Mouse (Mus musculus) limb, embryonic 13.5 days (tissue): ENCODE measurements around the gene Ror1. TPM values are rescaled to one million over a fixed set of nuclear protein-coding genes. Genes with fewer than 3 reads are reported as not detected.
A peak's percentile ranks its signal among the peaks of the same experiment; 100 is the strongest.

Experiments
- ATAC-seq: fragments of 200-750 bp; cut with Nextera tagmentation; 2 replicates; pipeline ENCODE4 v1.8.0; 2017; ENCODE audit warnings: low read depth, moderate number of reproducible peaks, moderate TSS enrichment; ENCODE audit not compliant: low FRiP score
- H3K27ac ChIP-seq: fragments of 300-500 bp; sonication (generic); 2 replicates; pipeline ENCODE4 v1.5.1; 2015; ENCODE audit warnings: inconsistent platforms, mild to moderate bottlenecking, moderate library complexity
- H3K27me3 ChIP-seq: fragments of 300-500 bp; sonication (generic); 2 replicates; pipeline ENCODE4 v1.6.1; 2015; ENCODE audit warnings: mild to moderate bottlenecking, inconsistent platforms
- H3K36me3 ChIP-seq: fragments of 300-500 bp; sonication (generic); 2 replicates; pipeline ENCODE4 v1.6.1; 2015; ENCODE audit warnings: inconsistent platforms, mild to moderate bottlenecking, moderate library complexity
- H3K4me1 ChIP-seq: fragments of 300-500 bp; sonication (generic); 2 replicates; pipeline ENCODE4 v1.6.1; 2015; ENCODE audit warnings: inconsistent platforms
- H3K4me2 ChIP-seq: fragments of 300-500 bp; sonication (generic); replicated peaks from 2 replicates; pipeline ENCODE4 v1.6.1; 2015; ENCODE audit warnings: inconsistent platforms, mild to moderate bottlenecking, moderate library complexity
- H3K4me3 ChIP-seq: fragments of 300-500 bp; sonication (generic); 2 replicates; pipeline ENCODE4 v1.5.1; 2015; ENCODE audit warnings: moderate library complexity, mild to moderate bottlenecking, inconsistent platforms
- H3K9ac ChIP-seq: fragments of 300-500 bp; sonication (generic); 2 replicates; pipeline ENCODE4 v1.6.1; 2015; ENCODE audit warnings: mild to moderate bottlenecking, inconsistent platforms
- H3K9me3 ChIP-seq: fragments of 300-500 bp; sonication (generic); 2 replicates; pipeline ENCODE4 v1.6.1; 2016; ENCODE audit warnings: inconsistent platforms
- WGBS: fragments of 180-500 bp; shearing (Covaris S2); methylation state at CpG from one replicate; pipeline ENCODE4 v1.1.7; 2015; 5-methylcytosine and 5-hydroxymethylcytosine counted together
- polyA plus RNA-seq: library from polyadenylated mRNA; unstranded; fragments of >200 nt; fragmentation: Nextera tagmentation; extraction: Ambion mirVana; gene quantifications from 2 replicates; pipeline ENCODE4 v1.2.1, GENCODE M21; 2015

Gene Ror1
- polyA plus RNA-seq, 1 experiment from 2014 or later: 11.8 TPM

DNA sequence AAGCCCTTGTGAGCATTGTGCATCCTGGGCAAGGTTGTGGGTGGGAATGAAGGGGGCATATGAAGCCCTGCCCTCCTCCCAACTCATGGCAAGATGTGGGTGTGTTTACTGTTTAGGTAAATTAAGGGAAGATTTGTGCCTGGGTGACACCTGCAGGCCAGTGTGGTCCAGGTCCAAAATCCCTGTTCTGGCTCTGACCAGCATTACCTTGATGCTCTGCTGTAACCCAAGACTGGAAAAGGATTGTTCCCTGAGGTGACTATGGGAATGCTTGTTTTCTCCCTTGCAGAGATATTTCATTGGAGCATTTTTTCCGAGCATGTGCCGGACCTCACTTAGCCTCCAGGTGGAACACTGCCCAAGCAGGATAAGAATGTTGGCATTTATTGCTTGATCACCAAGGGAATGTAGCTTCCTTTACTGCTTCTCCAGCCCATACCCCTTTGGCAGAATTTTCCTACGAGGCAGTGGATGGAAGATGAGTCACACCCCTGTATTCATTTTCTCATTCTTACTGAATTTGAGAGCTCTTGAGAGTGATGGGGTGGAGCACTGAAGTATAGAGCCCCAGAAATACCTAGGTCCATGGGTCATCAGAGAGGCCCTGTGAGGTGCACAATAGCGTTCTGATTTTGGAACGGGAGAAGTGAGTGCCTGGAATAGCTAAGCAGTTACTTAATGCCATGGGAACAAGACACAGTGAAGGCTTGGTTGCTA is 290.8 kb downstream of the Ror1 start:
- H3K4me1 ChIP-seq: no peaks in the 10 kb centered on the region
- no peak overlapping the region for H3K27ac ChIP-seq
- no peak overlapping the region for H3K9ac ChIP-seq
- no peaks in the 10 kb centered on the region for H3K9me3 ChIP-seq
- H3K36me3 ChIP-seq: no peaks in the 10 kb centered on the region
- no peak for ATAC-seq
- WGBS: 69% methylated on average over 5 of the region's 5 CpGs
- H3K4me3 ChIP-seq: no peak overlapping the region
- H3K4me2 ChIP-seq: no peak overlapping the region
- H3K27me3 ChIP-seq: peaks cover 3% of the 10 kb centered on the region; the same call in 1 of the 2 replicates

DNA sequence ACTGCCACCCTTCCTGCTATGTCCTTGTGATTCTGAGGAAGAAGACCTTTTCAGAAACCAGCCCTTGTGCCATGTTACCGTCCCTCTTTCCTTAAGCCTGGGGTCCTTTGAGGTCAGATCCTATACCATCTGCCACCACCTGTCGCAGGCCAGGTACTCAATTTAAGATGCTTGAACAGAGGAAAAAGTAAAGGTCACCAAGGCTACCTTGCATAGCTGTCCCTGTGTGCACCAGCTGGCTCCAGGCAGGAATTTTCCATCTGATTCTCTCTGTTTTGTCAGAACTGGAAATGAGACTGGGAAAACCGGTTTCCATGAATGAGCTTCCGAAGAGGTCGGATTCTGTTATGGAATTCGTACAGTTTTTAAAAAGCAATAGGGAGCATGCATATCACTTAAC is 294.8 kb downstream of the Ror1 start:
- Histone ChIP-seq H3K4me2 (no peak overlapping the region), H3K4me1 (peaks cover 12% of the 10 kb centered on the region; the same call in 1 of the 2 replicates), H3K4me3 (no peak overlapping the region), H3K9me3 (no peaks in the 10 kb centered on the region), H3K27ac (no peak overlapping the region), H3K9ac (no peak overlapping the region), H3K27me3 (peaks cover 1% of the 10 kb centered on the region; the same call in 1 of the 2 replicates), H3K36me3 (no peaks in the 10 kb centered on the region)
- ATAC-seq: no peak
- WGBS: 84% methylated on average over 6 of the region's 6 CpGs

DNA sequence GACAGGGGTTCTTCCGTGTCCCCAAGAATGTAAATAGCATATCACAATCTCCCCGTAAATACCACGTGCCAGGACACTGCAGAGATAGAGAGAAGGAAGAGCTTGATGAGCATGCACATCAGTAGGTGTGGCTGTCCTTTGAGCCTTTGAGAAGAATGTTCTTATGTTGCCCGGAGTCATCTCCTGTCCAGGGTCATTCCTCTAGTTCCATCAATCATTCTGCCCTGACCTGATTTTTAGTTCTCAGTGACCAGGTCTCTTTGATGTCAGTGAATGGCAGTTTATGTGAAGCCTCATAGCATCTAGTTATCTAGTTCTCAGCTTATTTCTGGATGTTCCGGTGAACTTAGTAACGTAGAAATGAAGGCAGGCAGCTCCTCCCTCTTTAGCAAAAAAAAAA is 295.4 kb downstream of the Ror1 start:
- ATAC-seq: no peak
- H3K9me3 ChIP-seq: no peaks in the 10 kb centered on the region

DNA sequence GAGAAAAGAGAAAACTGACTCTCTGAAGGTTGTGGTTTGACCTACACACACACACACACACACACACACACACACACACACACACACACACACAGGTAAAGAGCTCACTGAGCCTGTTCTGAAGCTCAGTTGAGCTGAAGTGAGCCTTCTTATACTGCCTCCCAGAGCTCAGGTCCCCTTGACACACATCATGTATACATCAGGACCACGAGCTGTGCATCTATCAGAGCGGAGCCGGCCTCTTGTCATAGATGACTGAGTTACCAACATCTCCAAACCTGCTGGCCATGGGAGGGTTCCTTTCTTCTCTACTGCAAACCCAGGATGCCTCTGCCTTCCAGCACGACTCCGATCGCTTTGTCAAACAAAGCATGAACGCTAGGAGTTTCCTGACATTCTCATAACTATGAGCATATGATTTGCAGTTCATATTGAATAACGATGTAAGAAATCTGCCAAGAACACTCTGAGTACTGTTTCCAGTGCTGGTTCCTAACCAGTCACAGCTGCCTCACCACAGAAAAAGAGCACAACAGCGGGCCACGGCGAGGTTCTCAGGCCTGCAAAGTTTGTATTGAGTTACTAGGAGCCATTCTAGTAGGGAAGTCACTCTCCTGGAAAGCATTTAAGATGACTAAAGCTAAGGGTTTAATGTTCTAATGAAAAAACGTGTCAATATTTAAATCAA is 297.9 kb downstream of the Ror1 start:
- H3K9ac ChIP-seq: no peak overlapping the region
- H3K9me3 ChIP-seq: no peaks in the 10 kb centered on the region
- H3K4me2 ChIP-seq: peak overlapping the region; percentile 16; the same call in 1 of the 2 replicates
- peak overlapping the region; percentile 67; the same call in 1 of the 2 replicates for H3K27ac ChIP-seq
- no peak overlapping the region for H3K4me3 ChIP-seq
- WGBS: 58% methylated on average over 12 of the region's 12 CpGs
- H3K27me3 ChIP-seq: peaks cover 3% of the 10 kb centered on the region; the same call in 1 of the 2 replicates
- ATAC-seq: peak; percentile 59; the same call in 1 of the 2 replicates
- peaks cover 12% of the 10 kb centered on the region; the same call in 1 of the 2 replicates for H3K4me1 ChIP-seq
- H3K36me3 ChIP-seq: no peaks in the 10 kb centered on the region

More for the DNA sequence above, 295.4 kb downstream of the Ror1 start:
- no peak overlapping the region for H3K4me3 ChIP-seq
- H3K4me1 ChIP-seq: peaks cover 12% of the 10 kb centered on the region; the same call in 1 of the 2 replicates
- H3K27ac ChIP-seq: no peak overlapping the region
- H3K9ac ChIP-seq: no peak overlapping the region
- peaks cover 3% of the 10 kb centered on the region; the same call in 1 of the 2 replicates for H3K27me3 ChIP-seq
- no peaks in the 10 kb centered on the region for H3K36me3 ChIP-seq
- no peak overlapping the region for H3K4me2 ChIP-seq
- WGBS: 71% methylated on average over 6 of the region's 6 CpGs

DNA sequence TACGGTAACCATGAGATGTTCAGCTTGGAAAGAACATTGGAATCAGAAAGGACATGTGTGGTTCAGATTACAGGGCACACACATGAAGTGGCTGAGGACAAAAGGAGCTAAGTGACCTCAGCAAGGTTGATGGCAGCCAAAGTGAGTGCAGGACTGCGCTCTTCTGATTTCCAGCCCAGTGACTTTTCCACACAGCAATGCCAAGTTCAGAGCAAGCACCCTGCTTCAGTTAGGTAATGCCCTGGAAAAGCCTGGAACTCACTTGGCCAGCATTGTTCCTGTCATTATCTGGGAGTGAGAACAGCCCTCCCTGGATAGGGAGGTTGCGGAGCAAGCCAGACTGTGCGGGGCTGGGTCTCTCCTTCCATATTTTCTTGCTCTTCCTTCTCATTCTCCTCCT is 299.8 kb downstream of the Ror1 start:
- Histone ChIP-seq H3K9ac (no peak overlapping the region), H3K4me1 (peaks cover 12% of the 10 kb centered on the region; the same call in 1 of the 2 replicates), H3K4me2 (no peak overlapping the region), H3K36me3 (no peaks in the 10 kb centered on the region), H3K27ac (no peak overlapping the region), H3K27me3 (peaks cover 3% of the 10 kb centered on the region; the same call in 1 of the 2 replicates), H3K9me3 (no peaks in the 10 kb centered on the region), H3K4me3 (no peak overlapping the region)
- WGBS: 92% methylated on average over 4 of the region's 4 CpGs
- no peak for ATAC-seq

DNA sequence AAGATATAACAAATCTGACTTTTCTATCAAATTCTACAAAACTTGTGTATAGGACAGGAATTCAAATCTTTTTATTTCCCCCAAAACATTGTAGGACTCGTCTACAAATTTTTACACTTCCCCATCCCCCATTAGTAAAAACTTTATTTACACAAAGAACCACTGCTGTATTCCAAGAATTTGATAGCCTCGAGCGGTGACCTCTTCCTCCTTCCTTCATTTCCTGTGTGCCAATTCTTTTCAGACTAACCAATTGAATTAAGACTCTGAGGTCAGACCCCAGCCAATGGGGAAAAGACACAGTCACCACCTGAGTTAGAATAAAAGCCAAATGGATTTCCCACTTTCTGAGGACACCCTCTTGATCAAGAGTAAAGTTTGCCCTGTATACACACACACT is 302.5 kb downstream of the Ror1 start:
- Histone ChIP-seq H3K9me3 (no peaks in the 10 kb centered on the region), H3K27ac (no peak overlapping the region), H3K27me3 (peaks cover 14% of the 10 kb centered on the region; the same call in 1 of the 2 replicates), H3K36me3 (no peaks in the 10 kb centered on the region), H3K4me1 (peaks cover 19% of the 10 kb centered on the region; the same call in 1 of the 2 replicates), H3K9ac (no peak overlapping the region), H3K4me3 (no peak overlapping the region), H3K4me2 (no peak overlapping the region)
- 51% methylated on average over 3 of the region's 3 CpGs for WGBS
- ATAC-seq: no peak

DNA sequence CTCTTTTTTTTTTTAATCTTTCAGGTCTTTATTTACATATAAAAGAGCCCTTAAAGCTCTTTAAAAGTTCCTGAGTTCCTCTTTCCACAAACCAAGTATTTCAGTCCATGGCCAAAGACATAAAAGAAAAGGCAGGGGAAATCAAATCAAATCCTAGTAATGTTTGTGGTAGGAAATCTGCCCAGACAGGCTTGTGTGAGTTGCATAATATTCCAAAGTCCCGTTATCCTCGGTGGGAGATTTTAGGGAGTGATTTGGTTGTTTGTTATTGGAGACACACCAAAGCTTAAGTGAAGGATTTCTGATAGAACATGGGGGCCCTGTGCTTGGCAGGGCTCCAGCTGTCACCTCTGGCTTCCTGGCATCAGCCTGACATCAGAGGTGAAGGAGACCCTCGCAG is 305.5 kb downstream of the Ror1 start:
- no peak overlapping the region for H3K4me3 ChIP-seq
- H3K9ac ChIP-seq: no peak overlapping the region
- H3K27ac ChIP-seq: no peak overlapping the region
- peaks cover 14% of the 10 kb centered on the region for H3K4me1 ChIP-seq
- peaks cover 24% of the 10 kb centered on the region for H3K27me3 ChIP-seq
- no peak overlapping the region for H3K4me2 ChIP-seq
- no peaks in the 10 kb centered on the region for H3K9me3 ChIP-seq
- WGBS: 49% methylated on average over 3 of the region's 3 CpGs
- no peaks in the 10 kb centered on the region for H3K36me3 ChIP-seq
- ATAC-seq: no peak

- Histone ChIP-seq H3K4me2 (no peak overlapping the region), H3K27ac (no peak overlapping the region), H3K9ac (no peak overlapping the region), H3K36me3 (no peaks in the 10 kb centered on the region), H3K9me3 (no peaks in the 10 kb centered on the region), H3K4me3 (no peak overlapping the region), H3K4me1 (peaks cover 17% of the 10 kb centered on the region), H3K27me3 (peaks cover 30% of the 10 kb centered on the region)
- ATAC-seq: no peak
- WGBS: 72% methylated on average over 14 of the region's 14 CpGs
Measured at GRCm38 (mm10) chr4:100401581-100402470, 306.2 kb downstream of the Ror1 start.

DNA sequence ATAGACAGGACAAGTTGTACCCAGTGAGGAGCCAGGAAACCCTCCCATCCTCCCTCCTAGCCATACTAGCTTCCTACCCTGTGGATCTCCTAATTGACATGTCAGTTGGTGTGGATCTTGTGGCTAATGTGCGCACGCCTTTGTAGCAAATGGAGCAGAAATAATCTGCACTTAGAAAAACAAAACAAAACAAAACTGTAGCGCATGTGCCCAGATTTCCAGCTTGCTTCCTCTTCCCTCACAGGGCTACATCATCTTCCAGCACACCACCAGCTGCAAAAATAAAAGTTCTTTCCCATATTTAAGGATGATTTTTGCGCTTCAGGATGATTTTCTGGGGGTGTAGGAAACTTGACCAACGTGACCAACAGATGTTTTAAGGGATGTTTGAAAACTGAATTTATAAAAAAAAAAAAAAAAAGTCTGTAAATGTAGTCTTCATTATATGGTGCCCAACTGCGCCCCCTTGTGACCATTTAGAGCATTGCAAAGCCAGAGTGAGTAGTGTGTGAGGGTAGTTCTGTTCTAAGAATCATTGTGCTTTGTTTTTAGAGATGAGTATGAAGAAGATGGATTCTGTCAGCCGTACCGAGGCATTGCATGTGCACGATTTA is 311.8 kb downstream of the Ror1 start:
- H3K27ac ChIP-seq: no peak overlapping the region
- H3K27me3 ChIP-seq: peaks cover 34% of the 10 kb centered on the region
- no peaks in the 10 kb centered on the region for H3K9me3 ChIP-seq
- peaks cover 6% of the 10 kb centered on the region; the same call in 1 of the 2 replicates for H3K36me3 ChIP-seq
- H3K9ac ChIP-seq: no peak overlapping the region
- no peak overlapping the region for H3K4me3 ChIP-seq
- no peak overlapping the region for H3K4me2 ChIP-seq
- WGBS: 40% methylated on average over 9 of the region's 9 CpGs
- peaks cover 30% of the 10 kb centered on the region for H3K4me1 ChIP-seq
- ATAC-seq: 0 out of 2 replicates have a peak, but pooled peaks have one; percentile 26

GRCm38 (mm10) chr4:100409521-100409920 is 313.9 kb downstream of the Ror1 start:
- Histone ChIP-seq H3K9ac (no peak overlapping the region), H3K9me3 (no peaks in the 10 kb centered on the region), H3K36me3 (peaks cover 6% of the 10 kb centered on the region; the same call in 1 of the 2 replicates), H3K4me3 (no peak overlapping the region), H3K27me3 (peaks cover 26% of the 10 kb centered on the region), H3K4me2 (no peak overlapping the region), H3K27ac (no peak overlapping the region), H3K4me1 (peaks cover 30% of the 10 kb centered on the region)
- no peak for ATAC-seq
- WGBS: 73% methylated on average over 8 of the region's 8 CpGs

DNA sequence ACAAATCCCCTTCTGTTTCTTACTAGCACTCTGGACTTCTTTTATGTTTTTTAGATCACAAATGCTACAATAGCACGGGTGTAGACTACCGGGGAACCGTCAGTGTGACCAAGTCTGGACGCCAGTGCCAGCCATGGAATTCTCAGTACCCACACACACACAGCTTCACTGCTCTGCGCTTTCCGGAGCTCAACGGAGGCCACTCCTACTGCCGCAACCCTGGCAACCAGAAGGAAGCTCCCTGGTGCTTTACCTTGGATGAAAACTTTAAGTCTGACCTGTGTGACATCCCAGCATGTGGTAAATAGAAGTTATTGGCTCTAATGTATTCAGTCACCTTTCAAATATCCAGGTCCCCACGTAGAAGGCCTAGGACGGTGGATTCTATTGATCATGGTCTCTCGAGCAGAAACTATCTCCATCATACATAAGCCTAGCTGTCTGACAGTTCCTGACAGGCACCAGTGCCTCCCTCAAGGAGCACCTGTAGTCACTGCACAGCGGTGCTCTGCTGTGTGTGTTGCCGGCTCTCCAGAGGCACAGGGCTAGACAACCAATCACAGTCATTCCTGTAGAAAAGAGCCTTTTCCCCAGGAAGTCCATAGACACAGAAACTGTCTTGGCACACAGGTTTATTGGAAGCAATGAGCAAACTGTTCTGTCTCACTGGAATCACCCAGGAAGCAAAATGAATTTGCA is 316.4 kb downstream of the Ror1 start:
- Histone ChIP-seq H3K27ac (no peak overlapping the region), H3K36me3 (peaks cover 6% of the 10 kb centered on the region; the same call in 1 of the 2 replicates), H3K4me2 (no peak overlapping the region), H3K9ac (no peak overlapping the region), H3K9me3 (no peaks in the 10 kb centered on the region), H3K27me3 (peaks cover 15% of the 10 kb centered on the region), H3K4me1 (peaks cover 21% of the 10 kb centered on the region), H3K4me3 (no peak overlapping the region)
- ATAC-seq: no peak
- WGBS: 56% methylated on average over 13 of the region's 13 CpGs
